Mouse (Mus musculus) lung, adult 2 months (tissue): ENCODE data around the gene Anp32b.

Source experiments
- CTCF ChIP-seq: fragments of 200-500 bp; IDR thresholded peaks from 2 replicates; pipeline ENCODE4 v1.5.1; 2011; ENCODE audit warnings: mild to moderate bottlenecking, low read length, control low read depth; ENCODE audit not compliant: insufficient read depth
- POLR2A ChIP-seq: fragments of 200-500 bp; IDR thresholded peaks from 2 replicates; pipeline ENCODE4 v1.6.1; 2011; ENCODE audit warnings: low read depth, mild to moderate bottlenecking, control low read depth, low read length, borderline replicate concordance; ENCODE audit errors: extremely low read depth

GRCm38 (mm10) chr4:46412113-46412512 lies 38.6 kb upstream of the Anp32b start:
- TF ChIP-seq POLR2A = no peak
- TF ChIP-seq CTCF = no peak
